Mouse (Mus musculus): ENCODE measurements at regions not wholly inside any gene's neighbourhood (a gene's known extent, or its start where the extent isn't known, plus 50 kb on each side); places are given as distances from the start of the nearest gene placed in this dataset.
"Not testable (repeated sequence)": the region's sequence is repeated elsewhere in the genome, so short reads cannot be mapped to it uniquely, and the experiment has no call there.

DNA sequence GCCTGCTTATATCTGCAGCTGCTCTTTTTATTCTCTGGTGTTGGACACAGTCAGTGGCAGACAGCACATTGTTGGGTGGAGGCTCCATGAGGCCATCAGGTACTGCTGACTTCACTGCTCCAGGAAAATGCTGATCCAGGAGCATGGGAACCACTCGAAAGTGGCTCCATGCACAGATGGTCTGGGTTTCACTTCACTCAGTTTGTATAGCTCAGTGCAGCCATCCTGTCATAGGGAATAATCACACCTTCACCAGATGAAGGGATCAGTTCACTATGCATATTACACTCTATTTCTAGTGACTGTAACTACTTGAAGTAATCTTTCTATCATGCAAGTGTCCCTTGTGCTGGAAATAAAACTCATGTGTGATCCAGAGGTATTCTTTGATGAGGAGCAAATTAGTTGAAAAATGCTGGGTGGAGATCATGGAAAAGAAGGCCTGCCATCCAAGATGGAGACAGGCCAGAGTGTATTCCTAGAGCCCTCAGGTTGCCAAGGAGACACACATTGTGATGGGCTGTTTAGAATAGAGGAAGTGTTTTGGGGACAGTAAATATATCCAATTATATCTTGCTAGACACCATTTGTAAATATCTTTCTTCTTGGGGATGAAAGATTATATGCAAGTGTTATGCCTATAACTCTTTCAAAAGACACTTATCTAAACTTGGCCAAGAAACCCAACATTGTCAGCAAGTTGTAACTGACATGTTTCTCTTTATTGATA, 103.7 kb upstream of the Arhgap42 start:
- no peak for DNase-seq

DNA sequence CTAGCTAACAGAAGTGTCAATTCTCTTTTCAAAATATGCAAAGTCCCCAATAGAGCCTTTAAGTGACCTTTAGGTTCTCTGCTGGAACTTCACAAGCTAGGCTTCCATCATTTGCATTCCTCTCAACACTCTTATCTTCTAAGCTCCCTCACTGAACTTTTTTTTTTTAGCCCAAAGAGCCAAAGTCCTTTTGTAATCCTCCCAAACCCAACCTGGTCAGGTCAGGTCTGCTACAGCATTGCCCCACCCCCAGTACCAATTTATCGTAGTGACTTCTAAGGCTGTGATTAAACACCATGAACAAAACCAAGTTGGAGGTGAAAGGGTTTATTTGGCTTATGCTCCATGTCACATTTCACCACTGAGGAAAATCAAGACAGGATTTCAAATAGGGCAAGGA, 79.7 kb upstream of the Arhgap42 start:
- no peak for DNase-seq

DNA sequence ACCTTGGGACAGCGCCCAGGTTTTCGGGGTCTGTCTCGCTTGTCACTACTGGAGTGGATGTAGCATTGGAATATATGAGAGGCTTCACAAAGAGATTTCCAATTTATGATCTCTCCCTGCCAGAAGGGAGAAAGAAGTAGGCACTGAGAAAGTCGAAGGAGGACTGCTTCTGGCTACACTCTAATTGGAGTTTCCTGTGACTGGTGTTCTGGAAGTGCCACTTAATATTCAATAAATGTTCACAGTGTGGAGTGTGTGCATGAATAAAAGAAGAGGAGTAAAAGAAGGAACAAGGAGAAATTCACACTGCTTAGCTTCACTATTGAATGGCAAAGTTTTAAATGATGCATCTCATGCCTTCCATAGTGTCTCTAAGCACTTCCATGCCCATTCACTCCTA, 77.1 kb upstream of the Arhgap42 start:
- DNase-seq = no peak

DNA sequence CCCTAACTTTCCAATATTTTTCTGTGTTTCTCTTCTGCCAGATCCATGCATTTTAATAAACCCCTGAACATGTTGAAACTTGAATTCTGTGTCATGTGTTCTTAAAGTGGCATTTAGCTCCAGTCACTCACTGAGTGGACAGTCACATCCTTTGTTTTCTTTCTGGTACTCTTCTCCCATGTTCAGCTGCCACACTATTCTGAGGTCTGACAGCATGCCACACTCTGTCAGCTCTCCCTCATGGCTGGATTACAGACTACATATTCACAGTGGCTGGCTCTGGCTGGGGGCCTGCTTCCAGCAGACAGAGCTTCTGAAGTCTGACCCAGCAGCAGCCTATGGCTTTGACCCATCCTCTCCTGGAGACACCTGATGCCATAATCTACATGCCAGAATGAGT, 73.4 kb upstream of the Arhgap42 start:
- DNase-seq = no peak

DNA sequence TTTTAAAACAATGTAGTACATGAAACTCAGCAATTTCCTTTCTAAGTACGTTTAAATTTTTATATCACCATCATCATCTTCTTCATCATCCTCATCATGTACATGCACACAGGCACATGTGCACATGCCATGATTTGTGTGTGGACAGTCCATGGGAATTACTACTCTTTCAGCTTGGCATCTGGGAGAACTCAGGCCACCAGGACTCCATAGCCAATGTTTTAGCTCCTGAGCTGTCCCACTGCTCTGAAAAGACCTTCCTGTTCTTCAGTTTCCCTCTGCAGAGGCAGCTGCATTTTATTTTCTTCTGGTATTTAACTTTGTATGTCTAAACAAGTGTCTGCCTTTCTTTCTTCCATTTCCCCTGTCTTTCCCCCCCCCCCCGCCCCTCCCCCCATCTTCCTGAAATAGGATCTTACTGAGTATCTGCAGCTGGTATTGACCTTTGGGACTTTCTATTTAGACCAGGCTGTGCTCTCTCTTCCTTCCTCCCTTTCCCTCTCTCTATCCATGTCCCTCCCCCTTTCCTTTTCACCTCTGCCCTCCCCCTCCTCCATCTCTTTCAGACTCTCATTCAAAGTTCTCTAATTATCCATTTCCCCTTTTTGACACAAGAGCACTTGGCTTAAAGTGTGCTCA, 72.8 kb upstream of the Arhgap42 start:
- DNase-seq = no peak

DNA sequence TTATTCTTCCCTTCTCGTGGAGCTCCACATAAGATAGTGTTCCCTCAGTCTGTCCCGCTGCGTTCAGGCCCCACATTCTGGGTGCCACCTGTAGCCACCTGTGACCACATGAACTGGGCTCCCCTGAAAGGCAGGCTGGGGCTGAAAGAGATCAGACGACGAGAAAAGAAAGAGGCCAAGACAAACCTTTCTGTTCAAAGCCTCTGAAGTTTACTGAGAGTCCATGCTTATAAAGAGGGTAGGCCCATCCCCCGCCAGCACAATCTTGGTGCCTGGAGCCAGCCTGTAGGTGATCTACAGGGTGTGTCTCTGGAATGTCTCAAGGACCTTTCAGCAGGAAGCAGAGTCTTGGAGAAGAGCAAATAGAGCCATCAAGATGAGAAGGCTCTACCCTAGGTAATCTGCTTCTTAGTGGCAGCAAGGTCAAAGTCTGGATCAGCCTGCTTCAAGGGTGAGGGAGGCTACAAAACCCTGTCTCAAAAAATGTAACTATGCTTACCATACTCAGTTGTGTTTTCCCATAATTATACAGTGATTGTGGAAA, 72.2 kb upstream of the Arhgap42 start:
- DNase-seq = not testable (repeated sequence)

DNA sequence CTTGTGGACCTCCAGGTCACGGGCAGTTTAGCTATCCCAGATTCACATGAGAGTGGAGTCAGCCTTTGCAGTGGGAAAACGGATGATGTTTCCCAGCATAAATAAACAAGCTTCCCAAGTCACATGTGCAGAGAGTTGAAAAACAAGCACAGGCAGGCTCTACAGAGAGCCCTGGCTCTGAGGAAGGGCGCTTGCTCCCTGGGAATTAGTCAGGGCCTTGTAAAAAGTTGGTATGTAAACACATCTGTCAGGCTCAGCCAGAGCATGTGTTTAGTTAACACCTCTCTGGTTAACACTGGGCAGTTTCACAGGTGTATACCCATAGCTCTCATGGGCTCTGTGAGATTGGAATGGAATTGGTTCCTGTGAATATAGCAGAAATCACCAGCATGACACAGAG, 51.9 kb upstream of the Arhgap42 start:
- peak; percentile 26 for DNase-seq

DNA sequence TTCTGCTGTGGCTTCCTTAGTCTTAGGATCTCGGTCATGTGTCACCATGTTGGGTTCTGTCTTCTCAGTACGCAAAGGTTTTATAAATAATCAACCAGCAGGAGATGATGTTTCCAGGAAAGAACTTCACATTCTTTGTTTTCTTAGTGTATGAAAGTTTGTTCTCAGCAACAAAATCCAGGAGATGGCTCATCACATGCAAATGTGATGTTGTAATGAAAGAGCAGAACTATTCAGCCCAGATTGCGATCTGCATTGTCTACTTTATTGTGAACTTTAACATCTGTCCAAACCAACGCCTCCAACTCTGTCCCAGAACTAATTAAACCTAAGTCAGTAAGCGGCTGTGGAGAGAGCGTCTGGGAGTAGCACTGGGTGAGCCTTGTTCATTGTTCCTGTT, 50.7 kb upstream of the Arhgap42 start:
- no peak for DNase-seq

Data from lung, postnatal 36 days (tissue).